Mouse (Mus musculus) forebrain, embryonic 11.5 days (tissue): Measurements from ENCODE around the gene Adamts7. TPM values are rescaled to one million over a fixed set of nuclear protein-coding genes. Genes with fewer than 3 reads are reported as not detected.

ENCODE experiments used
- ATAC-seq: fragments of 200-750 bp; cut with Nextera tagmentation; replicated peaks from 2 replicates; pipeline ENCODE4 v1.8.0; 2017; ENCODE audit warnings: moderate TSS enrichment; ENCODE audit not compliant: low FRiP score
- DNase-seq: peaks from one replicate; pipeline ENCODE4 v3.0.0-alpha.2; 2017; ENCODE audit warnings: low spot score
- H3K27ac ChIP-seq: fragments of 300-500 bp; sonication (generic); 2 replicates; pipeline ENCODE4 v1.5.1; 2014; ENCODE audit warnings: low read depth, low read length
- H3K27me3 ChIP-seq: fragments of 300-500 bp; sonication (generic); 2 replicates; pipeline ENCODE4 v1.6.1; 2014; ENCODE audit warnings: mild to moderate bottlenecking, low read length, mixed read lengths; ENCODE audit not compliant: control insufficient read depth, insufficient read depth
- H3K36me3 ChIP-seq: fragments of 300-500 bp; sonication (generic); 2 replicates; pipeline ENCODE4 v1.6.1; 2014; ENCODE audit warnings: mild to moderate bottlenecking, low read length, moderate library complexity, mixed read lengths; ENCODE audit not compliant: control insufficient read depth, insufficient read depth
- H3K4me1 ChIP-seq: fragments of 300-500 bp; sonication (generic); replicated peaks from 2 replicates; pipeline ENCODE4 v1.6.1; 2014; ENCODE audit warnings: low read length, mixed read lengths; ENCODE audit not compliant: control insufficient read depth, insufficient read depth
- H3K4me2 ChIP-seq: fragments of 300-500 bp; sonication (generic); 2 replicates; pipeline ENCODE4 v1.6.1; 2014; ENCODE audit warnings: low read depth, mild to moderate bottlenecking, low read length, moderate library complexity, mixed read lengths; ENCODE audit not compliant: severe bottlenecking
- H3K4me3 ChIP-seq: fragments of 300-500 bp; sonication (generic); 2 replicates; pipeline ENCODE4 v1.5.1; 2014; ENCODE audit warnings: low read depth, low read length
- H3K9ac ChIP-seq: fragments of 300-500 bp; sonication (generic); 2 replicates; pipeline ENCODE4 v1.6.1; 2014; ENCODE audit warnings: low read length
- H3K9me3 ChIP-seq: fragments of 300-500 bp; sonication (generic); 2 replicates; pipeline ENCODE4 v1.6.1; 2016; ENCODE audit warnings: low read length, mixed read lengths; ENCODE audit not compliant: control insufficient read depth
- WGBS: fragments of 180-500 bp; shearing (Covaris S2); extraction: QIAGEN DNeasy Blood & Tissue Kit; methylation state at CpG from one replicate; pipeline ENCODE4 v1.1.7; 2014; 5-methylcytosine and 5-hydroxymethylcytosine counted together
- polyA plus RNA-seq: library from polyadenylated mRNA; unstranded; fragments of >200 nt; fragmentation: Nextera tagmentation; extraction: Ambion mirVana; gene quantifications from 2 replicates; pipeline ENCODE4 v1.2.1, GENCODE M21; 2014

Gene Adamts7
- polyA plus RNA-seq, 1 experiment from 2014 or later: 22.2 TPM

DNA sequence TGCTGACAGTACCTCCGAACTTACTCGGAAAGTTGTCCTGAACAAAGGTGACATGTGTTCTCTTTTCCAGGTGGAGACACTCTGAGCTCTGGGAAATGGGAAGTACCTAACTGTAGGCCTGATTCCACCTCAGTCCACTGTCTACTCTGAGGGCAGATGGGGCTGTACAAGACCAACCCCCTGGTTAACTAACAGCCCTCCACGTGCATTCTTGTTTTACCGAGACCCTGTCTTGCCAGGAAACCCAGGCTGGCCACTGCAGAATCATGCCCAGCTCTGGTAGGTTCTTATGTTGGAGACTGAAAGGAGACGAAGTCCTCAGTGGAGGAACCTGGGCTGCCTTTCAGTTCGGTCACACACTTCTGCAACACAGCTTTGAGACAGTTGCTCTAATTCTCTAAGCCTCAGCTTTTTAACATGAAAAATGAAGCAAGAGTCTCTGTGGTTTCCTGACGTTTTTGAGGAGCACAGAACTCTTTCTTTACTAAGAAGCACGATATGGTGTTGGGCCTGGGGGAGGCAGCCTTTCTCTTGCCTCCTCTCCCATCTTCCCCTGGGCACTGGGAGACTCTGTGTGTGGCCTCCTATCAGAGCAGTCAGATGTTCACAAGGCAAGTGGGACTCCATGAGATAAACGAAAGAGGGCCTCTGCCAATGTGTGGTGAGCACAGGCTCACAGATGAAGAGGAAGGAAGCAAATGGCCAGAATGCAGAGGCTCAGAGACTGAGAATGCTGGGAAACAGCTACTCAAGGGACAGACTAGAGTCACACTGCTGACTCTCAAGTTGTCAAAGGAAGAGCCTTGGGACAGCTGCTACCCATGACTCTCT, 74.6 kb downstream of the Adamts7 start:
- Histone ChIP-seq H3K27ac (no peak overlapping the region), H3K9me3 (no peaks in the 10 kb centered on the region), H3K4me1 (no peaks in the 10 kb centered on the region), H3K4me3 (no peak overlapping the region), H3K27me3 (no peaks in the 10 kb centered on the region), H3K36me3 (no peaks in the 10 kb centered on the region), H3K4me2 (no peak overlapping the region), H3K9ac (no peak overlapping the region)
- WGBS: 90% methylated on average over 9 of the region's 9 CpGs
- no peak for DNase-seq
- 0 out of 2 replicates have a peak, but pooled peaks have one; percentile 48 for ATAC-seq

GRCm38 (mm10) chr9:90240560-90240959, 77.7 kb downstream of the Adamts7 start:
- WGBS: 83% methylated on average over 4 of the region's 4 CpGs
- DNase-seq (no peak), ATAC-seq (no peak)
- Histone ChIP-seq H3K9me3 (no peaks in the 10 kb centered on the region), H3K27me3 (no peaks in the 10 kb centered on the region), H3K4me3 (no peak overlapping the region), H3K9ac (no peak overlapping the region), H3K4me1 (no peaks in the 10 kb centered on the region), H3K27ac (no peak overlapping the region), H3K36me3 (no peaks in the 10 kb centered on the region), H3K4me2 (no peak overlapping the region)

GRCm38 (mm10) chr9:90241041-90241440, 78.2 kb downstream of the Adamts7 start:
- 96% methylated on average over 6 of the region's 6 CpGs for WGBS
- Histone ChIP-seq H3K27ac (no peak overlapping the region), H3K4me3 (no peak overlapping the region), H3K9ac (no peak overlapping the region), H3K4me2 (no peak overlapping the region), H3K4me1 (no peaks in the 10 kb centered on the region), H3K36me3 (no peaks in the 10 kb centered on the region), H3K9me3 (no peaks in the 10 kb centered on the region), H3K27me3 (no peaks in the 10 kb centered on the region)
- ATAC-seq (no peak), DNase-seq (no peak)

GRCm38 (mm10) chr9:90241618-90242017, 78.7 kb downstream of the Adamts7 start:
- ATAC-seq: no peak

GRCm38 (mm10) chr9:90242291-90242690, 79.4 kb downstream of the Adamts7 start:
- 87% methylated on average over 6 of the region's 6 CpGs for WGBS
- no peaks in the 10 kb centered on the region for H3K9me3 ChIP-seq
- no peaks in the 10 kb centered on the region for H3K27me3 ChIP-seq
- H3K36me3 ChIP-seq: no peaks in the 10 kb centered on the region
- no peak overlapping the region for H3K27ac ChIP-seq
- no peak overlapping the region for H3K4me3 ChIP-seq
- no peak overlapping the region for H3K9ac ChIP-seq
- H3K4me2 ChIP-seq: no peak overlapping the region
- DNase-seq: no peak
- no peaks in the 10 kb centered on the region for H3K4me1 ChIP-seq
- ATAC-seq: no peak

More at GRCm38 (mm10) chr9:90241618-90242017, 78.7 kb downstream of the Adamts7 start:
- no peak for DNase-seq
- Histone ChIP-seq H3K4me1 (no peaks in the 10 kb centered on the region), H3K9me3 (no peaks in the 10 kb centered on the region), H3K4me3 (no peak overlapping the region), H3K36me3 (no peaks in the 10 kb centered on the region), H3K27ac (no peak overlapping the region), H3K4me2 (no peak overlapping the region), H3K27me3 (no peaks in the 10 kb centered on the region), H3K9ac (no peak overlapping the region)
- WGBS: 70% methylated on average over 7 of the region's 7 CpGs

GRCm38 (mm10) chr9:90242855-90243254, 80.0 kb downstream of the Adamts7 start:
- no peak for ATAC-seq
- WGBS: 92% methylated on average over 7 of the region's 7 CpGs

DNA sequence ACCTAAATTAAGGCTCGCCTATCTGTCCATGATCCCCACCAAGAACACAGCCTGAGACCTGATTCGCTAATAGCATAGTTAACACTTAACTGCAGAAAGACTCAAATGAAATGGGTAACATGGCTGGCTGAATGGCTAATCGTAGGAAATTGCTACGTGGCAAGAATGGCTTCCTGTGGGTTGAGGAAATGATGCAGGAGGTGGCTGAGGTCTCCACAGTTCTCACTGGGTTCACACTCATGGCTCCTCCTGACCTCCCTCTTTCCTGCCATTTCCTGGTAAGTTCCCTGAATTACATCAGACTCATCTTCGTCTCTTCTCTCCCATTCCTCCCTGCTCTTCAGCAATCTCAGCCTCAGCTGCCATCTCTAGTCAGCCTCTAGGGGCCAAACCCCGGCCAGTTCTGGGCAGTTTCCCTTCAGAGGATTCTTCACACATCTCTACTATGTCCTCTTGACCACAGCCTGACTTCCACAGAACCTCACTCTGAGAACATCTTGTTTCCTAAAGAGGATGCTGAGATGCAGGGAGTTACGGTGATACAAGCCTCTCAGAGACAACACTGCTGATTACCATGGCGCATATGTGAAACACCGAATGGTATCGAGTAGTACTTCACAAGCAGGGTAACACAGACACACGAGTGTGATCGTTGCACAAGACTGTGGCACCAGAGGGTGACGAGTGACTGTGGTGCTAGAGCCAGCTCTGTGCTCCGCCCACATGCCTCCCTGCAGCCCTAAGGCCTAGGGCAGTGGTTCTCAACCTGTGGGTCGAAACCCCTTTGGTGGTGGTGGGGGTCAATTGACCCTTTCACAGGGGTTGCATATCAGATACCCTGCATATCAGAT, 81.7 kb downstream of the Adamts7 start:
- Histone ChIP-seq H3K4me2 (no peak overlapping the region), H3K4me3 (no peak overlapping the region), H3K27me3 (no peaks in the 10 kb centered on the region), H3K4me1 (no peaks in the 10 kb centered on the region), H3K9me3 (no peaks in the 10 kb centered on the region), H3K27ac (no peak overlapping the region), H3K9ac (no peak overlapping the region), H3K36me3 (no peaks in the 10 kb centered on the region)
- DNase-seq: no peak
- no peak for ATAC-seq
- WGBS: 92% methylated on average over 15 of the region's 15 CpGs

More at GRCm38 (mm10) chr9:90242855-90243254, 80.0 kb downstream of the Adamts7 start:
- no peak for DNase-seq
- Histone ChIP-seq H3K27ac (no peak overlapping the region), H3K4me2 (no peak overlapping the region), H3K4me1 (no peaks in the 10 kb centered on the region), H3K4me3 (no peak overlapping the region), H3K9ac (no peak overlapping the region), H3K36me3 (no peaks in the 10 kb centered on the region), H3K27me3 (no peaks in the 10 kb centered on the region), H3K9me3 (no peaks in the 10 kb centered on the region)

DNA sequence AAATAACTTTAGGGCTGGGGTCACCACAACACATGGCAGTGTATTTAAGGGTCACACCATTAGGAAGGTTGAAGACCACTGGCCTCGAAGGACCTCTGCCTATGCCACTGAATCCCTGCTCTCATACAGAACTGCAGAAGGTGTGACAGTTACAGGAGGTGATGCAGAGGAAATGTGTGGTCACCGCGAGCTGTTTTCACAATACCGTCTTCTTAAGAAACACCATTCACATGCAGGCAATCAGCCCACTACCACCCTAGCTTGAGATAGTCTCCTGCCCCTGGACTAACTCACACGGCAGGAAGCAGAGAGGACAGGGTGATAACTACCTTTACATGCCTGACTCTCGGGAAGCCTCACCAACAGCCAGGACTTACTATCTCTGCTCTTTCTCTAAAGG, 82.3 kb downstream of the Adamts7 start:
- H3K4me2 ChIP-seq: no peak overlapping the region
- no peak overlapping the region for H3K9ac ChIP-seq
- H3K27ac ChIP-seq: no peak overlapping the region
- H3K27me3 ChIP-seq: no peaks in the 10 kb centered on the region
- WGBS: 91% methylated on average over 6 of the region's 6 CpGs
- ATAC-seq (no peak), DNase-seq (no peak)
- H3K4me1 ChIP-seq: no peaks in the 10 kb centered on the region
- no peaks in the 10 kb centered on the region for H3K9me3 ChIP-seq
- H3K4me3 ChIP-seq: no peak overlapping the region
- H3K36me3 ChIP-seq: no peaks in the 10 kb centered on the region
